Mouse (Mus musculus) C2C12 (cell line): ENCODE measurements around the gene Mamld1. TPM values are rescaled to one million over a fixed set of nuclear protein-coding genes. Genes with fewer than 3 reads are reported as not detected.

Experiments
- H3K27me3 ChIP-seq: one replicate; pipeline ENCODE4 v1.6.1; 2011; ENCODE audit not compliant: control insufficient read depth, insufficient read depth, insufficient read length
- H3K36me3 ChIP-seq: one replicate; pipeline ENCODE4 v1.6.1; 2011; ENCODE audit not compliant: control insufficient read depth, insufficient read depth
- H3K4me3 ChIP-seq: one replicate; pipeline ENCODE4 v1.5.1; 2011; ENCODE audit warnings: mild to moderate bottlenecking, control low read depth; ENCODE audit not compliant: poor library complexity, insufficient read depth, severe bottlenecking
- H3K79me2 ChIP-seq: one replicate; pipeline ENCODE4 v1.6.1; 2011; ENCODE audit not compliant: control insufficient read depth, insufficient read depth
- H3K79me3 ChIP-seq: one replicate; pipeline ENCODE4 v1.6.1; 2011; ENCODE audit warnings: low read depth, control low read depth
- H3ac ChIP-seq: one replicate; pipeline ENCODE3; 2011; ENCODE audit warnings: low read depth; ENCODE audit not compliant: control insufficient read depth, insufficient read length
- CEBPB ChIP-seq: IDR thresholded peaks from one replicate; pipeline ENCODE4 v1.6.1; 2011; ENCODE audit warnings: low read depth, mild to moderate bottlenecking, control low read depth, moderate library complexity
- CTCF ChIP-seq: IDR thresholded peaks from one replicate; pipeline ENCODE4 v1.5.1; 2011; ENCODE audit not compliant: control insufficient read depth, insufficient read depth, insufficient read length
- FOSL1 ChIP-seq: IDR thresholded peaks from one replicate; pipeline ENCODE4 v1.8.0; 2011; ENCODE audit warnings: mild to moderate bottlenecking, low read length; ENCODE audit not compliant: poor library complexity, insufficient read depth, severe bottlenecking
- MAX ChIP-seq: IDR thresholded peaks from one replicate; pipeline ENCODE4 v1.6.1; 2011; ENCODE audit warnings: mild to moderate bottlenecking, control low read depth
- MYOD1 ChIP-seq: IDR thresholded peaks from one replicate; pipeline ENCODE4 v1.6.1; 2011; ENCODE audit warnings: low read depth; ENCODE audit not compliant: control insufficient read depth, insufficient read length
- MYOG ChIP-seq: IDR thresholded peaks from one replicate; pipeline ENCODE4 v1.6.1; 2011; ENCODE audit not compliant: control insufficient read depth, insufficient read length; ENCODE audit errors: extremely low read depth
- USF1 ChIP-seq: IDR thresholded peaks from one replicate; pipeline ENCODE4 v1.6.1; 2011; ENCODE audit warnings: low read depth, mild to moderate bottlenecking, control low read depth, moderate library complexity
- polyA plus RNA-seq: library from polyadenylated mRNA; unstranded; fragments of >200 nt; fragmentation: generic; extraction: Trizol; gene quantifications from one replicate; pipeline ENCODE4 v1.2.1, GENCODE M21; 2012; ENCODE audit warnings: missing spikeins

The Mamld1 gene
- polyA plus RNA-seq, 1 experiment: not detected

DNA sequence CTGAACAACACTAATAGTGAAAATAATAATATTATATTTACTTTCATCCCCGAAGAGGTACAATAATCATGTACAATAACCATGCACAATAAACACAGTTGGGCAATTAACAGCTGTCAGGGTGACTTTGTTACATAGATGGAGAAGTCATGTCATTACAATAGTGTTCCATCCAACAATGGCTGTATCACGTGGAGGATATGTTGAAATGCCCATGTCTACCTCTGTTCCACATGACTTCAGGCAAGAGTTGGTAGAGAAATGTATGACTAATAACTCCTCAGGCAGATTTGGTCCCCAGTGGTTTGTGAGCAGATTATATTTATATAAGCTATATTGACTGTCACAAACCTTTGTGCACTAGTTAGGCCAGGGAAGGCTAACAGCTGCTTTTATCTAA, 154.7 kb downstream of the Mamld1 start:
- no peaks in the 10 kb centered on the region for H3K36me3 ChIP-seq
- no peak overlapping the region for H3K4me3 ChIP-seq
- no peak overlapping the region for H3ac ChIP-seq
- TF ChIP-seq MYOG (no peak), CTCF (no peak), FOSL1 (no peak), MAX (no peak), CEBPB (no peak), MYOD1 (no peak), USF1 (no peak)
- H3K27me3 ChIP-seq: no peaks in the 10 kb centered on the region
- H3K79me2 ChIP-seq: no peaks in the 10 kb centered on the region
- H3K79me3 ChIP-seq: no peaks in the 10 kb centered on the region

Other genes with a start within 250 kb of the Mamld1 start
- gene Mtm1, start 160.5 kb downstream of the Mamld1 start, polyA plus RNA-seq: 0.26 TPM